Mouse (Mus musculus): ENCODE measurements around the gene Slc6a12.
A peak's percentile ranks its signal among the peaks of the same experiment; 100 is the strongest.

The Slc6a12 gene

GRCm38 (mm10) chr6:121343026-121343770 lies at the start of gene Slc6a12:
Slc6a12 (plus strand) TSS chr6:121343076.
- no peak for DNase-seq (ENCODE audit: low read depth, low spot score)

GRCm38 (mm10) chr6:121299317-121299716 lies 43.6 kb upstream of the Slc6a12 start:
- no peak for DNase-seq (ENCODE audit: low read depth, low spot score)

GRCm38 (mm10) chr6:121299954-121300353 lies 42.9 kb upstream of the Slc6a12 start, which contains the start of gene Slc6a13:
Slc6a13 (plus strand) TSS chr6:121300227.
- peak; percentile 47 for DNase-seq (ENCODE audit: low read depth, low spot score)

GRCm38 (mm10) chr6:121300504-121300903 lies 42.4 kb upstream of the Slc6a12 start:
- no peak for DNase-seq (ENCODE audit: low read depth, low spot score)

DNA sequence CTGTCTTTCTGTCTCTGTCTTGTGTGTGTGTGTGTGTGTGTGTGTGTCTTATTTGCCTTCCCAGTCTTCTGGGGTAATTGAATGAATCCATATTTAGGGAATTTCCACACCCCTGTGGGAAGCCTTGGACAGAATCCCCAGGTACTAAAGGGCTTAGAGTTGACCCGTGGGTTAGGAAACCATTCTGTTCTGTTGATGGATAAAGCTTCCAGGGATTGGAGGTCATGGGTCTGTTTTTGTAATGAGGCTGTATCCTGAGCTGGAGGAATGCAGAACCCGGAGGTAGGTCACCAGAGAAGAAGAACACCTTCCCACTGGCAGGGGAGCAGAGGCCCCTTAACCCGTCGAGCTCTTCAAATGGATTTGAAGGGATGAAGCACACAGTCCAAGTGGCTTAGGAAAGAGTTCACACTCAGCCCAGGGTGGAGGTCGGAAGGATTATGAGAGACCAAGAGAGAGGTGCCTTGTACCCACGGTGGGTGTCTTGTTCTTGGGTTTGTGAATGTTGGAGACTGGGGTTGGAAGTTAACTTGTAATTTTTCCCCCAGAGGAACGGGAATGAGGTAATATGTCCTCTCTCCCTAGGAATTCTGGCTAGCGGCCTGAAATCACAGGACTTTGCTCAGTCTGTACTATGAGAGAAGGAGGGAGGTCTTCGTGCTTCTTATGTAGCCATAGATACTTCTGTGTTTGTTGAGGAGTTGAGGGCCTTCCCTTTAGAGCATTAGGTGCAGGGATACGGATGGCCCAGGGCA lies 39.2 kb upstream of the Slc6a12 start:
- DNase-seq (ENCODE audit: low read depth, low spot score) = no peak

DNA sequence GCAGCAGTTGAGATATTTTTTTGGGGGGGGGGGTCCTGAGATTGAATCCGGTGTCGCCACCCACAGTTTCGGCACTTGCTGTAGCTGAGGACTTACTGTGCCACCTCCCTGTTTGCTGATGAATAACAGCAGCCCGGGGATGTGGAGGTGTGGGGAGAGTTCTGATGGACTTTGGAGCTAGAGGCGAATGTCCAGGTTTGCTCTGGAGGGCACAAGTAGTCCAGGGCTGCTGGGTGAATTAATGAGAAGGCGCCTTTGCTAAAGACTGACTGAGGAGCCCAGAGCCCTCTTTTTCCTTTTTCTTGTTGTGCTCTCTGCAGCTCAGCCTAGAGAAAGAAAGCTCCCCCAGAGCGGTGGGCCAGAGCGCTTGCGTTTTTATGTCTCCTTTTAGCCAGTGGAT lies 38.2 kb upstream of the Slc6a12 start:
- no peak for DNase-seq (ENCODE audit: low read depth, low spot score)

DNA sequence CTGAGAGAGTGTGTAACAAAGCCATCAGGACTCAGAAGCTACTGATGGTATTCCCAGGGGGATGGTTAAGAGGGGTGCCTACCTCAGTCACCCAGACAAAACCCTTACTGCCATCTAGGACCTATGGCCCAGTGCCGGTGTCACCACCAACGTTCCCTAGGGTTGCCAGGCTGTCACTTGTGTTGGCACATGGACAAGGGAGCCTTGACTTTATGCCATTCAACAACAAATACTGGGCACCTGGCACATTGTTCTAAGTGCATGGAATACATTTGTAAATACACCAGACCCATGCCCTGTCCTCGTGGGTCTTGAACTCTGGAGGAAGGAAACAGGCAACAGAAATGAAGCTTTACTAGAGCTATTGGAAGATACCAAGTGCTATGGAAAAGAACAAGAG lies 37.3 kb upstream of the Slc6a12 start:
- DNase-seq (ENCODE audit: low read depth, low spot score) = no peak

DNA sequence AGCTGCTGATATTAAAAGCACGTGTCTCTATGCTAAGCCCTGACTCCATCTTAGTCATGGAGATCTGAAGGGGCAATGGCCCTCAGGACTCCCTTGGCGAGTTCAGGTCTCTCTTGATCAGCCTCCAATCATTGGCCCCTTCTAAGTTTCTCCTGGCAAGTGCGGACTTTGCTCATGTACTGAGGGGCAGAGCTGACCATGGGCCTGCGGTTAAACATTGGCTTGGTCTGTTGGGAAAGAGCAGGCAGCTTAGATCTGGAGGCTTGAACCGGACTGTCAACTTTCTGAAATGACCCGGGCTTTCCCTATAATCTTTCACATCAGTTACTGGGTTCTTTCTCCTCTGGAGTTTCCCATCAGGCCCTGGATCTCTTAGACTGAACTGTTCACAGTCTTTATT lies 31.9 kb upstream of the Slc6a12 start:
- DNase-seq (ENCODE audit: low read depth, low spot score) = no peak

DNA sequence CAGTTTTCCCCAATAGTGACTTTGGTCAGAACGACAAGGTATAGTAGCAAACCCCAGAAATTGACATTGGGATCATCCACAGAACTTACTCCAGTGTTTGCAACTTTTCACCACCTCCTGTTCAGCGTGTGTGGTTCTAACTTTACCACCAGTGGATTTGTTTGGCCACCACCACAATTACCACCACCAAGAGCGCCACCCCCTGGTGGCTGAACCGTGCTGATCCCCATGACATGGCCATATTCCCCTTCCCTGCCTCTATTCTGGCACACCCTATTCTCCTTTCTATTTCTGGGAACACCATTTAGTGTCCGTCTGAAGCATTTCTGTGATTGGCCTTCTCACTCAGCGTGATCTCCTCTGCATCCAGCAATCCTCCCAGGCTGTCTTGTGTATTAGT lies 23.8 kb upstream of the Slc6a12 start:
- no peak for DNase-seq (ENCODE audit: low read depth, low spot score)

- no peak for DNase-seq (ENCODE audit: low read depth, low spot score)
Measured at GRCm38 (mm10) chr6:121322381-121323110, 20.3 kb upstream of the Slc6a12 start.

DNA sequence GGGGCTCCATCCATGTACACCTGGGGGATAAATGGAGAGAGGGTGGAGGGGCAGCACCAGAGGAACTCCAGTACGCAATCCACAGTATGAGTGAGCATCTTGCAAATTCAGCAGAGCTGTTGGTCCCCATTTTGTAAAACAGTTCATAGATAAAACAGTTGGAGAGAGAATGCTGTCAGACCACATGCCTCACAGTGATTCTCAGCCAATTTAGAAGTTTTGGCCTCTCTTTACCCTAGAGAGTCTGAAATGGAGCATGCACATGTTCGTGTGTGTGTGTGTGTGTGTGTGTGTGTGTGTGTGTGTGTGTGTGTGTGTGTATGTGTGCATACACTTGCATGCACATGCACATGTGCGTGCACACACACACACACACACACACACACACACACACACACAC lies 17.6 kb upstream of the Slc6a12 start:
- DNase-seq (ENCODE audit: low read depth, low spot score) = no peak

- DNase-seq (ENCODE audit: low read depth, low spot score) = no peak
Measured at GRCm38 (mm10) chr6:121325740-121326139, 17.1 kb upstream of the Slc6a12 start.

GRCm38 (mm10) chr6:121326486-121327069 lies 16.3 kb upstream of the Slc6a12 start:
- no peak for DNase-seq (ENCODE audit: low read depth, low spot score)

DNA sequence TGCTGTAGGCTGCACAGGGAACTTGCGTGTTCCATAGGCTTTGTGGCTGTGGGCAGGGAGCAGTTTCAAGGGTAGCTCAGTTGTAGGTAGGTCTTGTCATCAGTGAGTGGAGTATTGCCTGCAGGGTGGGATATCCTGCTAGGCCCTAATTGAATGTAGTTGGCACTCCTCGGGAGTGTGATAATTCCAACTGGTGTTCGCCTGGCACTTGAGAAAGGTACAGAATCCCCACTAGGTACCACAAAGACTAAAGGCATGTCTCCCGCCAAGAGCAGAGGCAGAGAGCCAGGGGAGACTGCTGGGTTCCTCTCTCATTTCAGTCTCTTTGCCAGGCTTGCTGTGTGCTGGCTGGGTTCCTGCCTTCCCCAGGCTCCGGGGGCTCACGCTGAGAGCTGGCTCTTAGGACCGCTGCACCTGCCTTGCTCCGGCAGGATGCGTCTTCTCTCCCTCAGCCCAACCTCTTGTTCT lies 14.4 kb upstream of the Slc6a12 start:
- no peak for DNase-seq (ENCODE audit: low read depth, low spot score)

DNA sequence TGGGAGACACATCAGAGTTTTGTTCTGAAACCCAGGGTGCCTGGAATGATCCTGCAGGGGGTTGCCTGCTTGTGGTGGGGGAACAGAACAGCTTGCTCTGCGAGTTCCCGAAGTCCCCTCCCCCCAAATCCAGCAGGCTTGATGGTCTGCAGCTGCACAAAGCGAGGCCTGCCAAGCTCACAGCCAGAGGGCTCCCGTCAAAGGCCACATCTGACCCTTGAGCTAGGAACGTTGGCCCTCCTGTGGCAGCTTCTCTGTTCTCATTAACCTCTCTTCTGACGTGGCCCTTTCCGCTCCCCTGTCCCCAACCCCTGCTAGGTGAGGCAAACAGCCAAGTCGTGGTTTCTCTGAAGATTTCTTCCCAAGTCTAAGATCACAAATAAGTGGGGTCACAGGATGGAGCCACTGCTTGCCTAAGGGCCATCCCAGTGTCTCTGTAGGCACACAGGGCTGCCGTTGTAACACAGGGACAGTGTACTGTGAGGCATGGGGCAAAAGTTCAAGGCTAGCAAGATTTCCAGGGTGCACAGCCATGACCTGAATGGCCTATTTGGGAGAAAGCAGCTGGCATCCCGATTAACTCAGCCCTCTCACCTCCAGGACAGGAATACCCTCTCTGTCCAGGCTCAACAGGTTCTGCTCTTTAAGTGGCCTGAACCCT lies 12.9 kb upstream of the Slc6a12 start:
- peak; percentile 13 for DNase-seq (ENCODE audit: low read depth, low spot score)

DNA sequence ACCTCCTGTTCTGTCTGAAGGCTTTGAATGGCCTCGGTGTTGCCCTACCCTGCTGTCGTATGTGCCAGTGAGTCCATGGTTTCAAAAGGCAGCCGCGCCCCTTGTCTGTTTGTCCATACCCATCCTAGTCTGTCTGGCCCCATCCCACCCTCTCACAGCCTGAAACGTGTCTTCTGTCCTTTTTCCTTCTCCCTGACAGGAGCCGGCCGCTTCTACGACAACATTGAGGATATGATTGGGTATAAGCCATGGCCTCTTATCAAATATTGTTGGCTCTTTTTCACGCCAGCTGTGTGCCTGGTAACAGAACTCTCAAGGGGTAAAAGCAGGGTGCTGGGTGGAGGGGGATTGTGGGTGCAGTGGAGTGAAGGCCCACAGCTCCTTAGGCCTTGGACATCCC lies 7.0 kb upstream of the Slc6a12 start:
- no peak for DNase-seq (ENCODE audit: low read depth, low spot score)

GRCm38 (mm10) chr6:121336558-121336957 lies 6.3 kb upstream of the Slc6a12 start:
- no peak for DNase-seq (ENCODE audit: low read depth, low spot score)

- no peak for DNase-seq (ENCODE audit: low read depth, low spot score)
Measured at GRCm38 (mm10) chr6:121337229-121337628, 5.6 kb upstream of the Slc6a12 start.

GRCm38 (mm10) chr6:121337770-121338518 lies 4.9 kb upstream of the Slc6a12 start:
- DNase-seq (ENCODE audit: low read depth, low spot score) = peak; percentile 95

DNA sequence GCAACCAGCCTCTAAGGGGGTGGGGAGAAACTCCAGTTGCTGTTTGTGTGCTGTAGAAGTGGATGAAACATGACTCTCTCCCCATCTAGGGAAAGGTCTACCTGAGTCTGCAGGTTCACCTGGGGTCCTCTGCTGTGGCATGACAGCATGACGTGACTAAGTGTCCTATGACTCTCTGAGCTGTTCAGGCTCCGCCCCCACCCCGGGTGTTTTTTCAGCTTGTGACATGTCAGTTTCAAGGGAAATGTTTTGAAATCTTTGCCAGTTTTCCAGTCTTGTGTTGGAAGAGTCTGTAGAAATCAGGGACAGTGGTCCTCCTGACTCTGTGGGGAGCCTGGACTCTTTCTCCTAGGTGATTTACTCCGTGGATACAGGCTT lies 4.4 kb upstream of the Slc6a12 start:
- no peak for DNase-seq (ENCODE audit: low read depth, low spot score)

DNA sequence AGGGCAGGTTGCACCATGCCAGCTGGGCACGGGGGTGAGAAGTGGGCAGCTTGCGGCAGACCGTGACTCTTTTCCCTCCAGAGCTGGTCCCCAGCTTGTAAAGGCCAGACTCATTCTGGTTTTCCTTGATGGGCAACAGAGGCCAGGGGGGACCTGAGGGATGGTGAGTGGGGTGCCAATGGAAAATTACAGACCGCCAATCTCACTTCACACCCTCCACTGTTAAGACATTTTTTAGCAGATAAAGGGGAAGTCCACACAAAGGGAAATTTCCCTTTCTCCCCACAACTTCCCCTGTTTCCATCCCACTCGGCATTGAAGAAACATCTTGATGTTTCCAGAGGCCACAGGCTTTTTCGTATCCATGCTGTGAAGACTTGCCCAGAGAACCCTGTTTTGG lies 1.2 kb upstream of the Slc6a12 start:
- DNase-seq (ENCODE audit: low read depth, low spot score) = no peak
